24 mouse cellular contexts compared by ENCODE assay signal in the genomic region with DNA sequence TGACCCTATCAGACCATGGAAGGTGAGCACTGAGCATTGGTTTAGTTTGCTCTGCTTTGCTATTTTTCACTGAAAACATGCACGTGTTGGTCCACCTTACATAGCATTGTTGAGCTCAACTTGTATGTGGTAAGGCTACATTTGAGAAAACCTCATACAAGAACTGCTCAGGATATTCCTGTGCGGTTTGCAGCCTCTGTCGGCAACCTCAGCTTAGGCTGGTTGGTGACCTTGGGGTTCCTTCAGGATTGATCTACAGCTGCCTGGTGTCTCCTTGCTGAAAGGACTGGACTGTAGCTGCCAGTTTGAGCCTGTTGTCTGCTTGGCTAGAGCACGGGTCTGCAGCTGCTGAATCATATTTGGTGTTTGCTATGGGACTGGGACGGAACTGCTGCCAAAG.
DNase-seq lines count a peak whose midpoint lies in the region; ATAC-seq and TF ChIP-seq lines count a peak whose summit lies in the region.
"Had no signal": no experiment of that assay in that cellular context is flagged by ENCODE, and none has a peak within 500 bp of the region (broad histone marks: within the 10 kb centered on the region; RNA-seq: fewer than 3 reads in every experiment).

No protein-coding gene starts in this region.

- no peak overlapping the region for H3K27ac ChIP-seq in embryonic facial prominence, embryonic 14.5 days (replicated peaks; ENCODE audit: low read depth, low read length)
- no peak overlapping the region for H3K27ac ChIP-seq in embryonic facial prominence, embryonic 10.5 days (replicated peaks)
- H3K27ac ChIP-seq in heart, adult 2 months = no peak overlapping the region
- H3K27ac ChIP-seq: embryonic facial prominence, embryonic 12.5 days; forebrain, embryonic 12.5 days; forebrain, embryonic 15.5 days; heart, embryonic 10.5 days; heart, embryonic 13.5 days; hindbrain, embryonic 10.5 days; hindbrain, embryonic 13.5 days; intestine, embryonic 15.5 days had no signal

- peak; percentile 11 to 56 for DNase-seq in adrenal gland, adult (ENCODE audit: inconsistent age in 2 of 2, low spot score in 1 of 2)
- DNase-seq in adrenal gland, adult 18-20 months (ENCODE audit: low spot score in 2 of 2) = no peak
- peak; percentile 0 for DNase-seq in embryonic facial prominence, embryonic 14.5 days (ENCODE audit: low spot score)
- DNase-seq in embryonic facial prominence, embryonic 10.5 days (ENCODE audit: low spot score) = no peak
- DNase-seq in heart, postnatal 4 days = peak; percentile 6
- no peak for DNase-seq in heart, adult 2 months
- DNase-seq in urinary bladder, adult 2 months (ENCODE audit: low spot score) = no peak
- DNase-seq: cerebellum, adult 18-20 months; cerebellum, adult 9-10 months; cerebellum, postnatal 14 days; gastrocnemius, postnatal 25 days; kidney, adult 11 months; kidney, adult 8-10 months had no signal

- no peak overlapping the region for H3K4me2 ChIP-seq in embryonic facial prominence, embryonic 14.5 days (ENCODE audit: low read depth, low read length)
- H3K4me2 ChIP-seq: embryonic facial prominence, embryonic 12.5 days; forebrain, embryonic 12.5 days; forebrain, embryonic 15.5 days; heart, embryonic 13.5 days; hindbrain, embryonic 13.5 days; intestine, embryonic 15.5 days had no signal

- ATAC-seq in embryonic facial prominence, embryonic 14.5 days (ENCODE audit: low read depth) = no peak
- ATAC-seq: activated CD4-positive, CD25-positive, alpha-beta regulatory T cell, adult 4 months; forebrain, embryonic 15.5 days; hindbrain, embryonic 16.5 days; intestine, embryonic 15.5 days had no signal

- H3K27me3 ChIP-seq in embryonic facial prominence, embryonic 14.5 days (replicated peaks; ENCODE audit: control insufficient read depth, insufficient read depth, low read length) = no peaks in the 10 kb centered on the region
- no peaks in the 10 kb centered on the region for H3K27me3 ChIP-seq in embryonic facial prominence, embryonic 10.5 days (replicated peaks; ENCODE audit: low read depth, poor library complexity, severe bottlenecking)
- H3K27me3 ChIP-seq in heart, adult 2 months (ENCODE audit: control insufficient read depth, insufficient read depth, low read length) = no peaks in the 10 kb centered on the region
- H3K27me3 ChIP-seq: embryonic facial prominence, embryonic 12.5 days; forebrain, embryonic 12.5 days; forebrain, embryonic 15.5 days; heart, embryonic 13.5 days; hindbrain, embryonic 13.5 days; intestine, embryonic 15.5 days had no signal

- no peak for TF ChIP-seq POLR2A in heart, adult 2 months (IDR thresholded peaks at IDR 0.05; ENCODE audit: insufficient read depth, low read depth, low read length)

- H3K9me3 ChIP-seq in embryonic facial prominence, embryonic 14.5 days (ENCODE audit: control insufficient read depth, low read length) = no peaks in the 10 kb centered on the region
- H3K9me3 ChIP-seq in embryonic facial prominence, embryonic 10.5 days = no peaks in the 10 kb centered on the region
- H3K9me3 ChIP-seq: embryonic facial prominence, embryonic 12.5 days; forebrain, embryonic 12.5 days; forebrain, embryonic 15.5 days; heart, embryonic 10.5 days; heart, embryonic 13.5 days; hindbrain, embryonic 10.5 days; hindbrain, embryonic 13.5 days; intestine, embryonic 15.5 days had no signal

- 64% methylated on average over 5 of the region's 5 CpGs for WGBS in embryonic facial prominence, embryonic 14.5 days
- 84% methylated on average over 5 of the region's 5 CpGs for WGBS in embryonic facial prominence, embryonic 10.5 days
- WGBS in heart, adult 2 months = 58% methylated on average over 5 of the region's 5 CpGs

- H3K79me2 ChIP-seq in heart, adult 2 months (replicated peaks; ENCODE audit: control insufficient read depth, insufficient read depth, low read length) = no peaks in the 10 kb centered on the region

- H3K36me3 ChIP-seq in embryonic facial prominence, embryonic 14.5 days (ENCODE audit: control insufficient read depth, insufficient read depth, low read length) = no peaks in the 10 kb centered on the region
- H3K36me3 ChIP-seq in embryonic facial prominence, embryonic 10.5 days (replicated peaks) = no peaks in the 10 kb centered on the region
- H3K36me3 ChIP-seq in heart, adult 2 months (ENCODE audit: control insufficient read depth, insufficient read depth, low read length) = no peaks in the 10 kb centered on the region
- H3K36me3 ChIP-seq: embryonic facial prominence, embryonic 12.5 days; forebrain, embryonic 12.5 days; forebrain, embryonic 15.5 days; heart, embryonic 10.5 days; heart, embryonic 13.5 days; hindbrain, embryonic 10.5 days; hindbrain, embryonic 13.5 days; intestine, embryonic 15.5 days had no signal

- intact Hi-C loops in heart, adult 2 months (cut with DNase I) = no loop called here

- no peak for TF ChIP-seq EP300 in heart, adult 2 months (IDR thresholded peaks at IDR 0.05; ENCODE audit: insufficient read depth, low read depth, low read length)

- H3K4me1 ChIP-seq in embryonic facial prominence, embryonic 14.5 days (ENCODE audit: control insufficient read depth, insufficient read depth, low read length) = no peaks in the 10 kb centered on the region
- H3K4me1 ChIP-seq in embryonic facial prominence, embryonic 10.5 days = no peaks in the 10 kb centered on the region
- no peaks in the 10 kb centered on the region for H3K4me1 ChIP-seq in heart, adult 2 months (ENCODE audit: control insufficient read depth, insufficient read depth, low read length)
- H3K4me1 ChIP-seq: embryonic facial prominence, embryonic 12.5 days; forebrain, embryonic 12.5 days; heart, embryonic 10.5 days; heart, embryonic 13.5 days; hindbrain, embryonic 10.5 days; hindbrain, embryonic 13.5 days; intestine, embryonic 15.5 days had no signal

- TF ChIP-seq CTCF in heart, adult 2 months (IDR thresholded peaks at IDR 0.05) = no peak

- no peak overlapping the region for H3K9ac ChIP-seq in embryonic facial prominence, embryonic 14.5 days (ENCODE audit: low read depth, low read length)
- H3K9ac ChIP-seq in heart, adult 2 months (ENCODE audit: low read depth, low read length) = no peak overlapping the region
- H3K9ac ChIP-seq: embryonic facial prominence, embryonic 12.5 days; forebrain, embryonic 12.5 days; forebrain, embryonic 15.5 days; heart, embryonic 13.5 days; hindbrain, embryonic 13.5 days; intestine, embryonic 15.5 days had no signal

- no peak overlapping the region for H3K4me3 ChIP-seq in embryonic facial prominence, embryonic 14.5 days (ENCODE audit: low read depth, low read length)
- no peak overlapping the region for H3K4me3 ChIP-seq in embryonic facial prominence, embryonic 10.5 days
- no peak overlapping the region for H3K4me3 ChIP-seq in heart, adult 2 months
- H3K4me3 ChIP-seq: embryonic facial prominence, embryonic 12.5 days; erythroblast, embryonic 14.5 days; forebrain, embryonic 12.5 days; forebrain, embryonic 15.5 days; heart, embryonic 10.5 days; heart, embryonic 13.5 days; hindbrain, embryonic 10.5 days; hindbrain, embryonic 13.5 days; intestine, embryonic 15.5 days had no signal

Comparison
In these comparisons a context has a peak if more than half of its experiments do, and no peak if none do; other contexts are left out.
1. DNase-seq: peak in adrenal gland, adult (2 of 2), embryonic facial prominence, embryonic 14.5 days (single experiment) and heart, postnatal 4 days (single experiment); none in adrenal gland, adult 18-20 months (0 of 2), embryonic facial prominence, embryonic 10.5 days (single experiment), heart, adult 2 months (0 of 2) and urinary bladder, adult 2 months (single experiment).